Mouse (Mus musculus) retina, postnatal 7 days (tissue): ENCODE results near the gene Rfc5.
A peak's percentile ranks its signal among the peaks of the same experiment; 100 is the strongest.

Experiments used
- DNase-seq: peaks from one replicate; pipeline ENCODE4 v3.0.0-alpha.2; 2012; ENCODE audit warnings: low read depth, low spot score

The Rfc5 gene

GRCm38 (mm10) chr5:117374372-117375049, 14.3 kb downstream of the Rfc5 start:
- DNase-seq = no peak

- no peak for DNase-seq
Measured at GRCm38 (mm10) chr5:117373418-117373817, 15.4 kb downstream of the Rfc5 start.

- DNase-seq = no peak
Measured at GRCm38 (mm10) chr5:117370592-117370991, 18.3 kb downstream of the Rfc5 start.

- no peak for DNase-seq
Measured at GRCm38 (mm10) chr5:117367206-117367605, 21.6 kb downstream of the Rfc5 start.

GRCm38 (mm10) chr5:117365904-117366561, 22.8 kb downstream of the Rfc5 start:
- no peak for DNase-seq

GRCm38 (mm10) chr5:117364821-117365220, 24.0 kb downstream of the Rfc5 start:
- no peak for DNase-seq

GRCm38 (mm10) chr5:117363066-117363782, 25.6 kb downstream of the Rfc5 start:
- DNase-seq = no peak

GRCm38 (mm10) chr5:117361590-117361989, 27.3 kb downstream of the Rfc5 start:
- DNase-seq = no peak

GRCm38 (mm10) chr5:117360631-117361541, 28.0 kb downstream of the Rfc5 start:
- DNase-seq = no peak

GRCm38 (mm10) chr5:117360228-117360515, 28.7 kb downstream of the Rfc5 start:
- no peak for DNase-seq

- DNase-seq = no peak
Measured at GRCm38 (mm10) chr5:117359497-117360227, 29.2 kb downstream of the Rfc5 start.

- peak; percentile 31 for DNase-seq
Measured at GRCm38 (mm10) chr5:117358725-117359124, 30.1 kb downstream of the Rfc5 start.

- DNase-seq = no peak
Measured at GRCm38 (mm10) chr5:117358248-117358630, 30.6 kb downstream of the Rfc5 start.

GRCm38 (mm10) chr5:117357478-117358247, 31.2 kb downstream of the Rfc5 start:
- no peak for DNase-seq

- DNase-seq = peak; percentile 67
Measured at GRCm38 (mm10) chr5:117357129-117357477, 31.7 kb downstream of the Rfc5 start, which contains the start of gene Wsb2. TSS of gene Wsb2 (plus strand) at chr5:117357304.

- peak; percentile 34 for DNase-seq
Measured at GRCm38 (mm10) chr5:117356365-117357128, 32.3 kb downstream of the Rfc5 start.

GRCm38 (mm10) chr5:117355648-117356303, 33.1 kb downstream of the Rfc5 start:
- no peak for DNase-seq

- DNase-seq = no peak
Measured at GRCm38 (mm10) chr5:117354121-117354520, 34.7 kb downstream of the Rfc5 start.

GRCm38 (mm10) chr5:117348279-117348678, 40.6 kb downstream of the Rfc5 start:
- DNase-seq = peak; percentile 52
